Mouse (Mus musculus) stomach, embryonic 15.5 days (tissue): Measurements from ENCODE around the gene Fyco1. TPM values are rescaled to one million over a fixed set of nuclear protein-coding genes. Genes with fewer than 3 reads are reported as not detected.

Experiments
- ATAC-seq: fragments of 200-750 bp; cut with Nextera tagmentation; 2 replicates; pipeline ENCODE4 v1.8.0; 2017; ENCODE audit warnings: low read depth, moderate number of reproducible peaks, moderate TSS enrichment; ENCODE audit not compliant: insufficient read depth, low FRiP score
- H3K27ac ChIP-seq: fragments of 300-500 bp; sonication (generic); 2 replicates; pipeline ENCODE4 v1.5.1; 2015; ENCODE audit warnings: mild to moderate bottlenecking, inconsistent platforms
- H3K27me3 ChIP-seq: fragments of 300-500 bp; sonication (generic); replicated peaks from 2 replicates; pipeline ENCODE4 v1.6.1; 2015; ENCODE audit warnings: inconsistent platforms
- H3K36me3 ChIP-seq: fragments of 300-500 bp; sonication (generic); 2 replicates; pipeline ENCODE4 v1.6.1; 2015; ENCODE audit warnings: inconsistent platforms
- H3K4me1 ChIP-seq: fragments of 300-500 bp; sonication (generic); 2 replicates; pipeline ENCODE4 v1.6.1; 2015; ENCODE audit warnings: inconsistent platforms
- H3K4me2 ChIP-seq: fragments of 300-500 bp; sonication (generic); 2 replicates; pipeline ENCODE4 v1.6.1; 2015; ENCODE audit warnings: mild to moderate bottlenecking, inconsistent platforms
- H3K4me3 ChIP-seq: fragments of 300-500 bp; sonication (generic); replicated peaks from 2 replicates; pipeline ENCODE4 v1.5.1; 2015; ENCODE audit warnings: inconsistent platforms
- H3K9ac ChIP-seq: fragments of 300-500 bp; sonication (generic); 2 replicates; pipeline ENCODE4 v1.6.1; 2015; ENCODE audit warnings: inconsistent platforms
- H3K9me3 ChIP-seq: fragments of 300-500 bp; sonication (generic); 2 replicates; pipeline ENCODE4 v1.6.1; 2016; ENCODE audit warnings: inconsistent platforms
- WGBS: fragments of 180-500 bp; shearing (Covaris S2); methylation state at CpG from one replicate; pipeline ENCODE4 v1.1.7; 2015; 5-methylcytosine and 5-hydroxymethylcytosine counted together
- polyA plus RNA-seq: library from polyadenylated mRNA; unstranded; fragments of >200 nt; fragmentation: Nextera tagmentation; extraction: Ambion mirVana; gene quantifications from 2 replicates; pipeline ENCODE4 v1.2.1, GENCODE M21; 2015

Gene Fyco1
- 15.6 and 16.3 TPM in 2 replicates for polyA plus RNA-seq

- WGBS, result under 1% methylated on average over 47 of the region's 47 CpGs
- peak within 1 kb of the TSS; percentile 56 for H3K4me2 ChIP-seq
- peaks cover 7% of the 10 kb centered on the region; the same call in 1 of the 2 replicates for H3K4me1 ChIP-seq
- no peaks in the 10 kb centered on the region for H3K27me3 ChIP-seq
- H3K4me3 ChIP-seq, result peak within 1 kb of the TSS; percentile 76
- peak within 1 kb of the TSS; percentile 79 for H3K9ac ChIP-seq
- no peaks in the 10 kb centered on the region for H3K36me3 ChIP-seq
- peak; percentile 97 for ATAC-seq
- H3K9me3 ChIP-seq, result no peaks in the 10 kb centered on the region
- peak within 1 kb of the TSS; percentile 97 for H3K27ac ChIP-seq
Measured at GRCm38 (mm10) chr9:123851713-123852448, at the start of gene Fyco1. Gene Fyco1 (minus strand): TSS chr9:123851899.

DNA sequence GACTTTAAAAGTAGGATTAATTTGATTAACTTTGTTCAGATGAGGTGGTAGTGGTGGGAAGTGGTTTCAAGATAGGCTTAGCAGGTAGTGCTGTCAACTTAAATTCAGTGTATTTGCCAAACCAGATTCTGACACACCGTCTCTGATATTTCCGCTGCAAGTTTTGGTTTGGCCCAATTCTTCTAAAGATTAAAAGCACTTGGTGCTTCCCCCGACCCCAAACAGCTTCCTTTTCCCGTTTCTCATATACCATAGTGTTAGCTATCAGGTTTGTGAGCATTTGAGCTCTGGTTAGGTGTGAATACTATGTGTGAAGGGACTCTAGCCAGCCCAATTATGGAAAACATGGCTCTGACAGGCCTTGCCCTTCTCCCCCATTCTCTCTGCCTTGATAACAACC, 20.4 kb upstream of the Fyco1 start:
- WGBS, result 62% methylated on average over 4 of the region's 4 CpGs
- Histone ChIP-seq H3K27me3 (no peaks in the 10 kb centered on the region), H3K9ac (no peak overlapping the region), H3K4me1 (no peaks in the 10 kb centered on the region), H3K36me3 (no peaks in the 10 kb centered on the region), H3K4me2 (no peak overlapping the region), H3K27ac (no peak overlapping the region), H3K4me3 (no peak overlapping the region), H3K9me3 (no peaks in the 10 kb centered on the region)
- no peak for ATAC-seq

DNA sequence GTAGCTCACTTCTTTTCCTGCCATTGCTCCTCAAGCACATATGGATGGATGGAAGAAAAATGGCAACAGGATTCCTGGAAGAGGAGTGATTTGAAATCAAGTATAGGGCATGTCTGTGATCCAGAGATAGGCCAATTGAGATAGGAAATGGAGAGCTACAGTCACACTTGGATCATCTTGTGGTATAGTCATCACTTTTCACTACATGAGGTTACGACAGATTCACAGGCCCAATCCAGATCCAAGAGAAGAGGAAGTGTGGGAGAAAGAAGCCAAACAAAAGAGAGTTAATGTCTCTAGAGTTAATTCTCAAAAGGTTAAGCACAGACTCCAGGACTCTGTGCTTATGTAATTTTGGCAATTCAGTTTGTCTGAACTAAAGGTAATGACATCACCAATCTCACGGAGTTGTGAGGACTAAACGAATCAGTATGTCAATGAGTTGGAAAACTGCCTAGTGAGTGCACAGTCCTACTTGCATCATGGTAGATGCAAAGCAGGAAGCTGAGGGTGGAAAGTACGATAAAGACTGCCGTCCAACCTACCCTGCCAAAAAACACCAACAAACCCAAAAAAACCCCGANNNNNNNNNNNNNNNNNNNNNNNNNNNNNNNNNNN, 17.6 kb upstream of the Fyco1 start:
- no peak for ATAC-seq

GRCm38 (mm10) chr9:123863641-123864040, 11.9 kb upstream of the Fyco1 start:
- Histone ChIP-seq H3K9ac (no peak overlapping the region), H3K4me2 (no peak overlapping the region), H3K27ac (no peak overlapping the region), H3K4me1 (no peaks in the 10 kb centered on the region), H3K9me3 (no peaks in the 10 kb centered on the region), H3K36me3 (no peaks in the 10 kb centered on the region), H3K27me3 (no peaks in the 10 kb centered on the region), H3K4me3 (no peak overlapping the region)
- ATAC-seq, result no peak
- WGBS, result 87% methylated on average over 1 of the region's 1 CpGs

More for the DNA sequence above, 17.6 kb upstream of the Fyco1 start:
- Histone ChIP-seq H3K9ac (no peak overlapping the region), H3K36me3 (no peaks in the 10 kb centered on the region), H3K4me1 (no peaks in the 10 kb centered on the region), H3K27me3 (no peaks in the 10 kb centered on the region), H3K27ac (no peak overlapping the region), H3K9me3 (no peaks in the 10 kb centered on the region), H3K4me2 (no peak overlapping the region), H3K4me3 (no peak overlapping the region)
- 52% methylated on average over 6 of the region's 6 CpGs for WGBS

DNA sequence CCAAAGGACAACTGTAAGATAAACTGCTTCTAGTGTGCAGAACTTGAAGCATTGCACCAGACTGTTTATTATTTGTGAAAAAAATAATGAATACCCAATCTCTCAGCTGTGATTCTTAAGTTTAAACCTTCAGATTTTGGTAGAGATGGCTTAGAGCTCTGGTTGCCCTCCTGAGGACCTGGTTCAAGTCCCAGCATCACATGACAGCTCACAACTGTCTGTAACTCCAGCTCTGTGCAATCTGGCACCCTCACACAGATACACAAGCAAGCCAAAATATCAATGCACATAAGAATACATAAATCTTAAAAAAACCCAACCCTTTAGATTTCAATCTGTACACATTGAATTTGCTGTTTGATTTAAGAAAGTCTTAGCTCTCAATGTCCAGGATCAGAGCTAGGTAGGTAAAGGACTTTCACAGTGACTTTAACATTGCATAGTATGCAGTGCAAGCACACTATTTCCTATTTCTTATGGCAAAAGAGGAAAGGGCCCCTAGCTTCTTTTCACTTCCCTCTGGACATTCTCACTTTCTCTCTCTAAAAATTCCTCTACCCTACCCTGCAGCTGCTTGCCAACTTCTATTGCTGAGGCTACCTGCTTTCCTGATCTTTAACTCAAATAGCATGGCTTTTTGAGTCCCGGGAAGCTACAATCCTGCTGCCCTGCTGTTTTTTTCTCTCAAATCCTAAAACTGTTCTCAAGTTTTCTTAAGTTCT, 11.4 kb upstream of the Fyco1 start:
- no peaks in the 10 kb centered on the region for H3K9me3 ChIP-seq
- no peaks in the 10 kb centered on the region for H3K27me3 ChIP-seq
- no peak overlapping the region for H3K9ac ChIP-seq
- H3K36me3 ChIP-seq, result no peaks in the 10 kb centered on the region
- no peak overlapping the region for H3K4me3 ChIP-seq
- H3K4me1 ChIP-seq, result no peaks in the 10 kb centered on the region
- WGBS, result 76% methylated on average over 1 of the region's 1 CpGs
- ATAC-seq, result no peak
- no peak overlapping the region for H3K4me2 ChIP-seq
- H3K27ac ChIP-seq, result no peak overlapping the region

- Histone ChIP-seq H3K27ac (no peak within 1 kb of the TSS), H3K27me3 (no peaks in the 10 kb centered on the region), H3K4me1 (no peaks in the 10 kb centered on the region), H3K4me3 (no peak within 1 kb of the TSS), H3K36me3 (no peaks in the 10 kb centered on the region), H3K9ac (no peak within 1 kb of the TSS), H3K9me3 (no peaks in the 10 kb centered on the region), H3K4me2 (no peak within 1 kb of the TSS)
- ATAC-seq, result no peak
- 80% methylated on average over 9 of the region's 9 CpGs for WGBS
Measured at GRCm38 (mm10) chr9:123861929-123862328, 10.2 kb upstream of the Fyco1 start, which contains the start of gene Xcr1. Gene Xcr1 (minus strand): TSS chr9:123862029.

DNA sequence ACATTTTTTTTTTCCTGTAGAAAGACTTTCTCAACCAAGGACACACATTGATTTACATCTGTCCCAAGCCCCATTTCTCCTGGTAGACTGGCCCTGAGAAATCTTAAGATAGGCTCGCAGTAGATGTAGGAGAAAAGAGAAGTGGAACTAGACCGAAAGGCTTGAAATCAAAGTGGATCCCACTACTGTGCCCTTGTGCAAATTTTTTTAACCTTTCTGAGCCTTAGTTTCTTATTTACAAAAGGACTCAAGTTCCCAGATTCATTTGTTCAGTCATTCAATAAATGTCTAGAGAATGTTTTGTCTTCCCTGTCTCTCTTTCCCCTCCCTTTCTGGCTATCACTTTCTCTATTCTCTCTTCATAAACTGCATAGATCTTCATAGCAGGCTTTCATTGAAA, 5.1 kb upstream of the Fyco1 start:
- H3K4me3 ChIP-seq, result no peak overlapping the region

DNA sequence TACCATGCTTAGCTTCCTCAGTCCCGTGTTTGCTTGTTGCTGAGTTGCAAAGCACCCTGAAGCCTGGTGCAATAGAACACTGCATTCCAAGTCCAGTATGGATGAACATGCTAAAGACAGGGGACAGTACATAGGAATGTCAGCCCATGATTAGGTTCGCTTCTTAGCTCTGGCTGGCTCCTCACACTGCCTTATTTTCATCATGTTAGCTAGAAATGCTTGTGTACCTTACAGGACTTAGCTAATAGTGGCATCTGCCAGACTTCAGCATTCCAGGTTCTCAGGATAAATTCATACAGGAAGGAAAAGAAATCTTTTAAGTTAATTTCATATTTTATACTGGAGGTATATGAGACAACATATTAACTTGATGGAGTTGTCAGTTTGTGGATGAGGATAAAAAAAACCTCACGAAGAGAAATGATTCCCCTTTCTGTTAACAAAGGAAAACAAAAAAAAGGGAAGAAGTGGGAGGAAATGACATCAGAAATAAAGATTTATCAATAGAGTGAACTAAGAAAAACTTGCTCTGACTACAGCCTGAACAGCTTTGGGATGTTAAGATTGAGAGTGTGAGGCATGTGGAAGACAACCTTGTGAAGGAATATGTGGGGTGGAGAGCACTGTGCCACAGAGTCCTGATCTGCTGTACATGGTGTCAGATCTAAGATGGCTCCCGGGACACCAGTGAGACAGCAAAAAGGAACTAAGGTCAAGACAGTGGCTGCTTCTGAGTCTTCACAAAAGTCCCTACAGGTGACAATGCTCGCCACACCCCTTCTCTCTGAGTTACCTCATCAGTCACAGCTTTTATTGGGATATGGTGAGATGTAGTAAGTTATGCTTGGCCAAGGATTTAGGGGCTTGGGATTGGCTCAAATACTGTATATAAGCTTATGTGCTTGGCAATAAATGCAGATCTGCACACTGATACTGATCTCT, 1.0 kb upstream of the Fyco1 start:
- no peaks in the 10 kb centered on the region for H3K36me3 ChIP-seq
- peak overlapping the region; percentile 59; the same call in 1 of the 2 replicates for H3K27ac ChIP-seq
- peak overlapping the region; percentile 52 for H3K4me2 ChIP-seq
- no peaks in the 10 kb centered on the region for H3K27me3 ChIP-seq
- no peak for ATAC-seq
- H3K9ac ChIP-seq, result no peak overlapping the region
- H3K9me3 ChIP-seq, result no peaks in the 10 kb centered on the region
- H3K4me1 ChIP-seq, result peaks cover 7% of the 10 kb centered on the region; the same call in 1 of the 2 replicates
- 59% methylated on average over 5 of the region's 5 CpGs for WGBS
- H3K4me3 ChIP-seq, result peak overlapping the region; percentile 33

More for the DNA sequence above, 5.1 kb upstream of the Fyco1 start:
- H3K9me3 ChIP-seq, result no peaks in the 10 kb centered on the region
- no peaks in the 10 kb centered on the region for H3K36me3 ChIP-seq
- H3K27me3 ChIP-seq, result no peaks in the 10 kb centered on the region
- no peak overlapping the region for H3K9ac ChIP-seq
- H3K4me2 ChIP-seq, result no peak overlapping the region
- H3K4me1 ChIP-seq, result no peaks in the 10 kb centered on the region
- WGBS, result 66% methylated on average over 2 of the region's 2 CpGs
- ATAC-seq, result no peak
- H3K27ac ChIP-seq, result no peak overlapping the region

DNA sequence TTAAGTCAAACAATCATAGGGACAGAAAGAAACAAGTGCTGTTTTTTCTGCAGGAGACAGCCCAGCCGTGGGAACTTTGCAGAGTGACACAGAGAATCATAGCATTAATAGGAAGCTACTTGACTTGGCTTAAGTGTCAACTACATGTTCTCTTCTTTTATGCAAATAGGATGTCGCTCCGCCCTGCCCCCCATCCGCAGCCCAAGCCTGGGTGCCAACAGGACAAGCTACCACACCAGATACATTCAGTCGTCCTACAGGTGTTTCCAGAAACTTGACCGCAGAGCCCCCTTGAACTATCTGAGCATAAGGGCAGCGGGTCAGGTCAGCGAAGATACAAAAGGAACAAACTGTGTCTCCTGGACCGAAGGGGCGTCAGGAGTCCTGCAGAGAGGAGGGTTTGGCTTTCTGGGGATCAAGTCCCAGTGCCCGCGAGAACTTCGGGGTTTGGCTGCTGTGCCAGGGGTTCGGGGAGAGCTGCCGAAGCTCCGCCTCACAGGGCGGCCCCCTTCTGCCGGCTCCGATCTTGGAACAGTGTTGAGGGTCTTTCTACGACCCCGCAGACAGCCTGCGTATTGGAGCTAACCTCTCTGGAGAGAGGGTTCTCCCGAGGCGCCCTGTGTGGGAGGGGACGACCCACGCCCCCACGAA, 512 bp downstream of the Fyco1 start:
- no peaks in the 10 kb centered on the region for H3K36me3 ChIP-seq
- H3K9ac ChIP-seq, result peak overlapping the region; percentile 79
- peaks cover 7% of the 10 kb centered on the region; the same call in 1 of the 2 replicates for H3K4me1 ChIP-seq
- no peaks in the 10 kb centered on the region for H3K9me3 ChIP-seq
- no peaks in the 10 kb centered on the region for H3K27me3 ChIP-seq
- peak overlapping the region; percentile 76 for H3K4me3 ChIP-seq
- ATAC-seq, result peak; percentile 69
- peak overlapping the region; percentile 56 for H3K4me2 ChIP-seq
- under 1% methylated on average over 27 of the region's 27 CpGs for WGBS
- H3K27ac ChIP-seq, result peak overlapping the region; percentile 97

DNA sequence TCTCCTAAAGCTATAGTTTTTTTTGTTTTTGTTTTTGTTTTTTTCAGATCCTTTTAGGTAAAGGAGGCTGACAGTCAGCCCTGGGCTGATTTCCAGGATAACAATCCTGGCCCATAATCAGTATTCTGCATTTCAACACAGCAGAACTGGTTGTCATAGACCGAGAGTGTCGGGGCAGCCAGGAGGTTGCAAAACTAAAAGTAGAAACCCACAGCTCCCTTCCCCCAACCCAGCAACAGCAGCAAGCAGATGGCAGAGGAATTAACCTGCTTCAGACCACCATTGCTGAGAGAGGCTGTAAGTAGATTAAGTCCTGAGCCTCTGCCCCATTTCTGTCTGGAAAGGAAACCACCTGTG, 1.0 kb downstream of the Fyco1 start:
- H3K4me2 ChIP-seq, result peak overlapping the region; percentile 56
- H3K36me3 ChIP-seq, result no peaks in the 10 kb centered on the region
- peak overlapping the region; percentile 97; the same call in 1 of the 2 replicates for H3K27ac ChIP-seq
- H3K9me3 ChIP-seq, result no peaks in the 10 kb centered on the region
- H3K4me1 ChIP-seq, result peaks cover 7% of the 10 kb centered on the region; the same call in 1 of the 2 replicates
- H3K27me3 ChIP-seq, result no peaks in the 10 kb centered on the region
- ATAC-seq, result no peak
- WGBS, result 2% methylated on average over 2 of the region's 2 CpGs
- peak overlapping the region; percentile 76 for H3K4me3 ChIP-seq
- H3K9ac ChIP-seq, result peak overlapping the region; percentile 79; the same call in 1 of the 2 replicates
